ENCODE assay signal across 8 mouse cellular contexts in the genomic region with DNA sequence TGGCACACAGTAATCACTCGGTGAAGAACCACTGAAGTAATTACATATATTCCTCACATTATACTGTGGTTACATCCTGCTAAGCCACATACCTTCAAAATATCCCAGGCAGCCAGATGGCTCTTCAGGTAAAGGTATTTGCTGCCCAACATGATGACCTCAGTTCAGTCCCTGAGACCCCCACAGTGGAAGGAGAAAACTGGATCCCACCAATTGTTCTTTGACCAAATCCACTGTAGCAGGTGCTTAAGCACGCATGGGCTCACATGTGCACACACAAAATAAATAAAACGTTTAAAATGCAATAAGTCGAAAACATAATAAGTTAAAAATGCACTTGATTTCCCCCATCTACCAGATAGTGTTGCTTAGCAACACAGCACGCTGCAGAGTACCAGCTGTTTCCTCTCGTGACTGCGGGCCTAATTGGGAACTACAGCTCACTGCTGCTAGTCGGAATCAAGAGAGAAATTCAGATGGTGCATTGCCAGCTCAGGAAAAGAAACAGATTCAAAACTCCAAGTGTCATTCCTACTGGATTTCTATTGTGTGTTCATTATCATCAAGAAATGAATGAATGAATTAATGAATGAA.
DNase-seq lines count a peak whose midpoint lies in the region; ATAC-seq and TF ChIP-seq lines count a peak whose summit lies in the region.

No protein-coding gene starts in this region.

- H3K4me3 ChIP-seq in lung, embryonic 14.5 days (ENCODE audit: low read depth, low read length) = no peak overlapping the region
- no peak overlapping the region for H3K4me3 ChIP-seq in embryonic facial prominence, embryonic 14.5 days (ENCODE audit: low read depth, low read length)

- ATAC-seq in lung, embryonic 14.5 days (ENCODE audit: insufficient read depth) = no peak
- ATAC-seq in embryonic facial prominence, embryonic 14.5 days (ENCODE audit: low read depth) = peak; percentile 60; the same call in 1 of the 2 replicates

- DNase-seq in lung, embryonic 14.5 days = peak; percentile 50
- no peak for DNase-seq in lung, postnatal 25 days (ENCODE audit: low spot score)
- DNase-seq in embryonic facial prominence, embryonic 14.5 days (ENCODE audit: low spot score) = no peak
- peak; percentile 40 to 55 for DNase-seq in layer of hippocampus, postnatal 10 days (ENCODE audit: low spot score in 2 of 2)
- peak; percentile 41 for DNase-seq in splenic B cell, adult 2 months (ENCODE audit: low read depth, low spot score)
- DNase-seq in cerebellum, postnatal 25 days = no peak
- DNase-seq in spleen, postnatal 14 days (ENCODE audit: low spot score in 2 of 2) = no peak
- no peak for DNase-seq in adrenal gland, adult (ENCODE audit: inconsistent age in 2 of 2, low spot score in 1 of 2)

- no peaks in the 10 kb centered on the region for H3K36me3 ChIP-seq in lung, embryonic 14.5 days (ENCODE audit: insufficient read depth)
- no peaks in the 10 kb centered on the region for H3K36me3 ChIP-seq in embryonic facial prominence, embryonic 14.5 days (ENCODE audit: control insufficient read depth, insufficient read depth, low read length)
- H3K36me3 ChIP-seq in splenic B cell, adult 2 months (ENCODE audit: control insufficient read depth, insufficient read depth, low read length, poor library complexity, severe bottlenecking) = no peaks in the 10 kb centered on the region

- H3K4me1 ChIP-seq in lung, embryonic 14.5 days (ENCODE audit: insufficient read depth) = no peaks in the 10 kb centered on the region
- H3K4me1 ChIP-seq in embryonic facial prominence, embryonic 14.5 days (ENCODE audit: control insufficient read depth, insufficient read depth, low read length) = peaks cover 5% of the 10 kb centered on the region

- no peak for TF ChIP-seq CTCF in lung, embryonic 14.5 days (IDR thresholded peaks at IDR 0.05; ENCODE audit: low read depth)

- H3K27ac ChIP-seq in lung, embryonic 14.5 days (ENCODE audit: low read depth) = no peak overlapping the region
- H3K27ac ChIP-seq in embryonic facial prominence, embryonic 14.5 days (replicated peaks; ENCODE audit: low read depth, low read length) = no peak overlapping the region

- H3K9me3 ChIP-seq in lung, embryonic 14.5 days (ENCODE audit: low read depth, low read length) = no peaks in the 10 kb centered on the region
- no peaks in the 10 kb centered on the region for H3K9me3 ChIP-seq in embryonic facial prominence, embryonic 14.5 days (ENCODE audit: control insufficient read depth, low read length)

- no peak overlapping the region for H3K4me2 ChIP-seq in lung, embryonic 14.5 days
- H3K4me2 ChIP-seq in embryonic facial prominence, embryonic 14.5 days (ENCODE audit: low read depth, low read length) = no peak overlapping the region

- WGBS in lung, embryonic 14.5 days = 40% methylated on average over 8 of the region's 8 CpGs
- 54% methylated on average over 8 of the region's 8 CpGs for WGBS in embryonic facial prominence, embryonic 14.5 days

- no peaks in the 10 kb centered on the region for H3K27me3 ChIP-seq in lung, embryonic 14.5 days (ENCODE audit: insufficient read depth, low read length)
- no peaks in the 10 kb centered on the region for H3K27me3 ChIP-seq in embryonic facial prominence, embryonic 14.5 days (replicated peaks; ENCODE audit: control insufficient read depth, insufficient read depth, low read length)
- H3K27me3 ChIP-seq in splenic B cell, adult 2 months (ENCODE audit: control insufficient read depth, insufficient read depth, low read length, poor library complexity, severe bottlenecking) = no peaks in the 10 kb centered on the region

- H3K9ac ChIP-seq in lung, embryonic 14.5 days = no peak overlapping the region
- H3K9ac ChIP-seq in embryonic facial prominence, embryonic 14.5 days (ENCODE audit: low read depth, low read length) = no peak overlapping the region

Comparison
In these comparisons a context has a peak if more than half of its experiments do, and no peak if none do; other contexts are left out.
1. DNase-seq: peak in lung, embryonic 14.5 days (single experiment), layer of hippocampus, postnatal 10 days (2 of 2) and splenic B cell, adult 2 months (single experiment); none in lung, postnatal 25 days (single experiment), embryonic facial prominence, embryonic 14.5 days (single experiment), cerebellum, postnatal 25 days (0 of 2), spleen, postnatal 14 days (0 of 2) and adrenal gland, adult (0 of 2).